Mouse (Mus musculus): ENCODE measurements around the gene Ankrd12. TPM values are rescaled to one million over a fixed set of nuclear protein-coding genes. Genes with fewer than 3 reads are reported as not detected.

The Ankrd12 gene
- total and polyA plus RNA-seq, 3 experiments, result 9.6 to 13.3 TPM; not detected in 1

DNA sequence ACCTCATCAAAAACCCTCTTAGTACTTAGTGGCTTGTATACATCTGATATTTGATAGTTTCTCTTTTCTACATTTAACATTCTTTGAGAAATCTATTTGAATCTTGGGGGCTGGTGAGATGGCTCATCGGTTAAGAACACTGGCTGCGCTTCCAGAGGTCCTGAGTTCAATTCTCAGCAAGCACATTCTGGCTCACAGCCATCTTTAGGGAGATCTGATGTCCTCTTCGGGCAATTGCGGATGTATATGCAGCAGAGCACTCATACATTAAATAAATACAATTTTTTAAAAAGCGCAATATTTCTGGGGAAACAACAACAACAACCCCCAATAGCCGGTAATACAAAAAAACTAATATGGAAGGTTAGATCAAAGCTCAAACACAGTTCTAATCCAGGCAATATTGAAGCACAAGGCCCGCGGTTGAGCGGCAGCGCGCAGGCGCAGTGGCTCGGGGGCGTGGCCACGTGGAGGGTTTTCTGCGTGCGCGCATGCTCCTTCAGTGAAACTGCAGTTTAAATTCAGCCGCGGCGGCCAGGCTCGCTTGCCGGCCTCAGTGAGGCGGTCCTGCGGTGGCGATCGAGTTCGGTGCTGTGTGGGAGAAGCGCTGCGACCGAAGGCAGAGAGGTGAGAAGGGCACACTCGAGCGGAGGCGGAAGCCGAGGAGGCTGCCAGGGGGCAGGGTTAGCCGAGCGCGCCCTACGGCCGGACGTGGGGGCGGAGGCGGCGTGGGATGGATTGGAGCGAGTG is 46.4 kb upstream of the Ankrd12 start, which contains the start of gene Ddx11:
TSS of gene Ddx11 (plus strand) at position 455 of the 750 bp plus-strand sequence.
- Histone ChIP-seq H3K9ac (ENCODE audit: control insufficient read depth, low read depth, low read length, poor library complexity, severe bottlenecking) (peak within 1 kb of the TSS; percentile 94), H3K27me3 (ENCODE audit: control insufficient read depth in 1 of 2, insufficient read depth in 2 of 2, low read length in 2 of 2) (no peaks in the 10 kb centered on the region), H3K36me3 (ENCODE audit: control insufficient read depth in 1 of 2, insufficient read depth in 2 of 2, low read length in 2 of 2) (peaks cover 11 to 14% of the 10 kb centered on the region in 2 experiments), H3K27ac (ENCODE audit: control insufficient read depth, low read depth, low read length) (peak within 1 kb of the TSS; percentile 95), H3K4me1 (ENCODE audit: control insufficient read depth in 1 of 2, insufficient read depth in 2 of 2, low read length in 2 of 2) (peaks cover 8 to 19% of the 10 kb centered on the region in 2 experiments), H3K79me2 (ENCODE audit: control insufficient read depth, insufficient read depth, low read length, poor library complexity) (peaks cover 20% of the 10 kb centered on the region), H3K4me3 (ENCODE audit: control insufficient read depth in 1 of 2, insufficient read depth in 1 of 2, low read depth in 2 of 2, low read length in 2 of 2) (peak within 1 kb of the TSS; percentile 84), H3K9me3 (replicated peaks; ENCODE audit: insufficient read depth, low read length) (no peaks in the 10 kb centered on the region)
- DNase-seq (ENCODE audit: low read depth, low spot score), result peak; percentile 94
- TF ChIP-seq ETS1 (IDR thresholded peaks at IDR 0.05; ENCODE audit: low read depth, low read length), result 0 out of 2 replicates have a peak, but pooled peaks have one; percentile 8
- no peak; the same call in 1 of the 2 replicates for TF ChIP-seq MAZ (IDR thresholded peaks at IDR 0.05; ENCODE audit: low read depth, low read length)
- TF ChIP-seq TCF12 (IDR thresholded peaks at IDR 0.05; ENCODE audit: low read depth, low read length), result 0 out of 2 replicates have a peak, but pooled peaks have one; percentile 23
- TF ChIP-seq USF1 (IDR thresholded peaks at IDR 0.05; ENCODE audit: low read depth, low read length), result peak; percentile 95
- peak; percentile 42 for TF ChIP-seq ELF1 (IDR thresholded peaks at IDR 0.05; ENCODE audit: low read depth, low read length)
- no peak for TF ChIP-seq MEF2A (IDR thresholded peaks at IDR 0.05; ENCODE audit: extremely low read depth, insufficient replicate concordance, low read depth, low read length, poor library complexity, severe bottlenecking)
- no peak for TF ChIP-seq GABPA (IDR thresholded peaks at IDR 0.05; ENCODE audit: low read depth, low read length)
- TF ChIP-seq ZC3H11A (IDR thresholded peaks at IDR 0.05; ENCODE audit: low read depth, low read length), result no peak
- TF ChIP-seq MAX (IDR thresholded peaks at IDR 0.05; ENCODE audit: low read length), result peak; percentile 83
- no peak for TF ChIP-seq CHD1 (IDR thresholded peaks at IDR 0.05; ENCODE audit: low read depth, low read length)
- TF ChIP-seq MYB (IDR thresholded peaks at IDR 0.05; ENCODE audit: low read depth, low read length), result no peak
- peak; percentile 64 for TF ChIP-seq HCFC1 (IDR thresholded peaks at IDR 0.05; ENCODE audit: low read depth, low read length)
- TF ChIP-seq NRF1 (IDR thresholded peaks at IDR 0.05; ENCODE audit: insufficient read depth, low read depth, low read length, poor library complexity, severe bottlenecking), result peak; percentile 96
- TF ChIP-seq RAD21 (IDR thresholded peaks at IDR 0.05; ENCODE audit: low read depth, low read length), result no peak
- TF ChIP-seq ZMIZ1 (IDR thresholded peaks at IDR 0.05; ENCODE audit: low read depth, low read length), result peak; percentile 61; the same call in 1 of the 2 replicates
- no peak for TF ChIP-seq CHD2 (IDR thresholded peaks at IDR 0.05; ENCODE audit: low read length)
- no peak for TF ChIP-seq POLR2AphosphoS5 (IDR thresholded peaks at IDR 0.05; ENCODE audit: borderline replicate concordance, low read depth, low read length)
- TF ChIP-seq BHLHE40 (IDR thresholded peaks at IDR 0.05; ENCODE audit: borderline replicate concordance, low read depth, low read length), result no peak
- TF ChIP-seq JUND (IDR thresholded peaks at IDR 0.05; ENCODE audit: low read depth, low read length), result no peak
- no peak for TF ChIP-seq SMC3 (IDR thresholded peaks at IDR 0.05; ENCODE audit: low read depth, low read length)
- peak; percentile 84 for TF ChIP-seq MYC (IDR thresholded peaks at IDR 0.05; ENCODE audit: low read depth, low read length)
- TF ChIP-seq GATA1 (IDR thresholded peaks at IDR 0.05; ENCODE audit: low read depth, low read length), result no peak
- no peak for TF ChIP-seq RCOR1 (IDR thresholded peaks at IDR 0.05; ENCODE audit: low read depth, low read length)
- peak; percentile 94 for TF ChIP-seq POLR2AphosphoS2 (IDR thresholded peaks at IDR 0.05; ENCODE audit: low read length)
- TF ChIP-seq MAFK (IDR thresholded peaks at IDR 0.05; ENCODE audit: borderline replicate concordance, low read depth, low read length), result no peak
- TF ChIP-seq CTCF (IDR thresholded peaks at IDR 0.05 in 2 of 3, conservative IDR thresholded peaks at IDR 0.05 in 1 of 3; ENCODE audit: control insufficient read depth in 1 of 3, insufficient read depth in 1 of 3, low read depth in 2 of 3, low read length in 3 of 3, poor library complexity in 1 of 3, severe bottlenecking in 1 of 3), result no peak
- no peak for TF ChIP-seq EP300 (IDR thresholded peaks at IDR 0.05; ENCODE audit: low read depth in 1 of 2, low read length in 2 of 2)
- no peak for TF ChIP-seq UBTF (IDR thresholded peaks at IDR 0.05; ENCODE audit: borderline replicate concordance, insufficient read depth, low read depth, low read length)
- peak; percentile 9; the same call in 1 of the 2 replicates for TF ChIP-seq KAT2A (conservative IDR thresholded peaks at IDR 0.05; ENCODE audit: low read depth, low read length)
- TF ChIP-seq TBP (IDR thresholded peaks at IDR 0.05; ENCODE audit: low read depth, low read length), result peak; percentile 59
- TF ChIP-seq SIN3A (IDR thresholded peaks at IDR 0.05; ENCODE audit: low read length), result no peak; the same call in none of the 2 replicates
- TF ChIP-seq POLR2A (IDR thresholded peaks at IDR 0.05; ENCODE audit: control insufficient read depth in 1 of 2, insufficient read depth in 1 of 2, low read depth in 1 of 2, low read length in 2 of 2, poor library complexity in 1 of 2), result peak; percentile 97 to 99
- TF ChIP-seq USF2 (IDR thresholded peaks at IDR 0.05; ENCODE audit: borderline replicate concordance in 1 of 2, insufficient read depth in 1 of 2, low read depth in 1 of 2, low read length in 2 of 2), result peak in 1 of 2 experiments; percentile 63; a peak in 2 of 4 replicates
- TF ChIP-seq MXI1 (IDR thresholded peaks at IDR 0.05; ENCODE audit: low read depth, low read length), result peak; percentile 88
- peak; percentile 98 for TF ChIP-seq NELFE (IDR thresholded peaks at IDR 0.05; ENCODE audit: low read depth, low read length)
- TF ChIP-seq ZKSCAN1 (IDR thresholded peaks at IDR 0.05; ENCODE audit: low read depth, low read length), result no peak
